ENCODE assay signal across 8 mouse cellular contexts in genomic region chr14:25497596-25497995, GRCm38 (mm10). TPM values are rescaled to one million over a fixed set of nuclear protein-coding genes. Genes with fewer than 3 reads are reported as not detected.
DNase-seq lines count a peak whose midpoint lies in the region; ATAC-seq and TF ChIP-seq lines count a peak whose summit lies in the region.

No protein-coding gene starts in this region.

- peaks cover 72% of the 10 kb centered on the region for H3K4me1 ChIP-seq in liver, postnatal 0 days (ENCODE audit: insufficient read depth)
- peaks cover 99% of the 10 kb centered on the region for H3K4me1 ChIP-seq in liver, embryonic 12.5 days
- peaks cover 73% of the 10 kb centered on the region for H3K4me1 ChIP-seq in embryonic facial prominence, embryonic 15.5 days
- H3K4me1 ChIP-seq in heart, embryonic 14.5 days (ENCODE audit: control insufficient read depth in 2 of 2, insufficient read depth in 2 of 2, low read length in 2 of 2) = peaks cover 69 to 92% of the 10 kb centered on the region in 2 experiments
- peaks cover 59% of the 10 kb centered on the region for H3K4me1 ChIP-seq in limb, embryonic 14.5 days (ENCODE audit: control insufficient read depth, insufficient read depth, low read length)

- no peak for TF ChIP-seq POLR2A in limb, embryonic 14.5 days (IDR thresholded peaks at IDR 0.05; ENCODE audit: borderline replicate concordance, extremely low read depth, insufficient read depth, insufficient read length)

- no peaks in the 10 kb centered on the region for H3K9me3 ChIP-seq in liver, postnatal 0 days (ENCODE audit: low read length)
- H3K9me3 ChIP-seq in liver, embryonic 12.5 days (replicated peaks) = no peaks in the 10 kb centered on the region
- no peaks in the 10 kb centered on the region for H3K9me3 ChIP-seq in embryonic facial prominence, embryonic 15.5 days (replicated peaks)
- H3K9me3 ChIP-seq in heart, embryonic 14.5 days (ENCODE audit: control insufficient read depth, low read length) = no peaks in the 10 kb centered on the region
- H3K9me3 ChIP-seq in limb, embryonic 14.5 days (ENCODE audit: control insufficient read depth, low read length) = no peaks in the 10 kb centered on the region

- no peak for ATAC-seq in liver, postnatal 0 days
- ATAC-seq in liver, embryonic 12.5 days = no peak
- ATAC-seq in embryonic facial prominence, embryonic 15.5 days (ENCODE audit: insufficient number of reproducible peaks, low FRiP score, low TSS enrichment, low read depth) = peak; percentile 63; the same call in 1 of the 2 replicates
- no peak for ATAC-seq in heart, embryonic 14.5 days (ENCODE audit: insufficient number of reproducible peaks, insufficient read depth, low FRiP score, low read depth)
- ATAC-seq in limb, embryonic 14.5 days (ENCODE audit: low FRiP score, low read depth) = peak; percentile 35; the same call in 1 of the 2 replicates

- WGBS in liver, postnatal 0 days (ENCODE audit: insufficient replicate concordance) = 66% methylated on average over 8 of the region's 8 CpGs
- 65% methylated on average over 8 of the region's 8 CpGs for WGBS in liver, embryonic 12.5 days (ENCODE audit: insufficient replicate concordance)
- WGBS in embryonic facial prominence, embryonic 15.5 days = 22% methylated on average over 8 of the region's 8 CpGs
- WGBS in heart, embryonic 14.5 days = 21% methylated on average over 8 of the region's 8 CpGs
- 18% methylated on average over 8 of the region's 8 CpGs for WGBS in limb, embryonic 14.5 days

- peak overlapping the region; percentile 26; the same call in 1 of the 2 replicates for H3K9ac ChIP-seq in liver, postnatal 0 days (replicated peaks)
- no peak overlapping the region for H3K9ac ChIP-seq in liver, embryonic 12.5 days
- H3K9ac ChIP-seq in embryonic facial prominence, embryonic 15.5 days = no peak overlapping the region
- peak overlapping the region; percentile 42; the same call in 1 of the 2 replicates for H3K9ac ChIP-seq in heart, embryonic 14.5 days (ENCODE audit: low read length)
- H3K9ac ChIP-seq in limb, embryonic 14.5 days (ENCODE audit: low read depth, low read length, severe bottlenecking) = no peak overlapping the region

- DNase-seq in liver, postnatal 0 days = no peak
- no peak for DNase-seq in limb, embryonic 14.5 days (ENCODE audit: low spot score)
- DNase-seq in left cerebral cortex, adult 18-20 months (ENCODE audit: low spot score in 2 of 2) = no peak
- no peak for DNase-seq in spleen, postnatal 36 days (ENCODE audit: low spot score in 2 of 2)
- no peak for DNase-seq in natural killer cell, adult 2 months (ENCODE audit: low spot score in 2 of 2)

- peaks cover 2% of the 10 kb centered on the region for H3K36me3 ChIP-seq in liver, postnatal 0 days (replicated peaks; ENCODE audit: insufficient read depth, low read length)
- H3K36me3 ChIP-seq in liver, embryonic 12.5 days = peaks cover 1% of the 10 kb centered on the region
- H3K36me3 ChIP-seq in embryonic facial prominence, embryonic 15.5 days = peaks cover under 1% of the 10 kb centered on the region; the same call in 1 of the 2 replicates
- peaks cover 4% of the 10 kb centered on the region for H3K36me3 ChIP-seq in heart, embryonic 14.5 days (ENCODE audit: control insufficient read depth, insufficient read depth, low read length)
- peaks cover 9% of the 10 kb centered on the region; the same call in 1 of the 2 replicates for H3K36me3 ChIP-seq in limb, embryonic 14.5 days (ENCODE audit: control insufficient read depth, insufficient read depth, low read length)

- TF ChIP-seq CTCF in liver, postnatal 0 days (IDR thresholded peaks at IDR 0.05; ENCODE audit: low read depth) = no peak

- no peak for TF ChIP-seq EP300 in liver, postnatal 0 days (IDR thresholded peaks at IDR 0.05; ENCODE audit: low read depth)

- no peak overlapping the region for H3K4me3 ChIP-seq in liver, postnatal 0 days (ENCODE audit: low read depth, low read length)
- no peak overlapping the region for H3K4me3 ChIP-seq in liver, embryonic 12.5 days
- no peak overlapping the region for H3K4me3 ChIP-seq in embryonic facial prominence, embryonic 15.5 days (replicated peaks)
- no peak overlapping the region for H3K4me3 ChIP-seq in heart, embryonic 14.5 days (ENCODE audit: control insufficient read depth in 1 of 2, insufficient read depth in 1 of 2, low read depth in 1 of 2, low read length in 2 of 2)
- no peak overlapping the region for H3K4me3 ChIP-seq in limb, embryonic 14.5 days (replicated peaks; ENCODE audit: low read length)

- no peaks in the 10 kb centered on the region for H3K27me3 ChIP-seq in liver, postnatal 0 days (ENCODE audit: insufficient read depth, low read length)
- H3K27me3 ChIP-seq in liver, embryonic 12.5 days (replicated peaks) = no peaks in the 10 kb centered on the region
- H3K27me3 ChIP-seq in embryonic facial prominence, embryonic 15.5 days = no peaks in the 10 kb centered on the region
- no peaks in the 10 kb centered on the region for H3K27me3 ChIP-seq in heart, embryonic 14.5 days (ENCODE audit: control insufficient read depth, insufficient read depth, low read length)
- no peaks in the 10 kb centered on the region for H3K27me3 ChIP-seq in limb, embryonic 14.5 days (ENCODE audit: control insufficient read depth, insufficient read depth, low read length)

- peak overlapping the region; percentile 39; the same call in 1 of the 2 replicates for H3K27ac ChIP-seq in liver, postnatal 0 days (ENCODE audit: low read depth)
- H3K27ac ChIP-seq in liver, embryonic 12.5 days = no peak overlapping the region
- peak overlapping the region; percentile 58 for H3K27ac ChIP-seq in embryonic facial prominence, embryonic 15.5 days (replicated peaks)
- peak overlapping the region; percentile 42 to 73 for H3K27ac ChIP-seq in heart, embryonic 14.5 days (replicated peaks in 1 of 2; ENCODE audit: control insufficient read depth in 1 of 2, insufficient read depth in 1 of 2, low read depth in 2 of 2, low read length in 2 of 2)
- H3K27ac ChIP-seq in limb, embryonic 14.5 days (replicated peaks; ENCODE audit: low read depth, low read length) = peak overlapping the region; percentile 6

- no peak overlapping the region for H3K4me2 ChIP-seq in liver, postnatal 0 days (ENCODE audit: low read depth, low read length)
- no peak overlapping the region for H3K4me2 ChIP-seq in liver, embryonic 12.5 days
- 0 out of 2 replicates have a peak overlapping the region, but pooled peaks have one; percentile 3 for H3K4me2 ChIP-seq in embryonic facial prominence, embryonic 15.5 days (replicated peaks)
- no peak overlapping the region for H3K4me2 ChIP-seq in heart, embryonic 14.5 days (ENCODE audit: low read length)
- no peak overlapping the region for H3K4me2 ChIP-seq in limb, embryonic 14.5 days (replicated peaks; ENCODE audit: low read depth, low read length, severe bottlenecking)

RNA-seq across cellular contexts. Expression of gene Zmiz1, which starts 38.6 kb away (rescaled TPM):
- 3.6 and 4.3 TPM in 2 replicates for polyA plus RNA-seq in liver, postnatal 0 days (2015; fragmentation: Nextera tagmentation; extraction: Ambion mirVana)
- 9.1 and 10.2 TPM in 2 replicates for polyA plus RNA-seq in liver, embryonic 12.5 days (2016; fragmentation: Nextera tagmentation; extraction: Ambion mirVana)
- 38.7 and 40.1 TPM in 2 replicates for polyA plus RNA-seq in embryonic facial prominence, embryonic 15.5 days (2015; fragmentation: Nextera tagmentation; extraction: Ambion mirVana)
- 27.7 and 31.3 TPM in 2 replicates for polyA plus RNA-seq in heart, embryonic 14.5 days (2014; fragmentation: Nextera tagmentation; extraction: Ambion mirVana)
- 81.2 and 117 TPM in 2 replicates for polyA plus RNA-seq in limb, embryonic 14.5 days (2012; rRNA removed)
- polyA plus RNA-seq in limb, embryonic 14.5 days (2014; fragmentation: Nextera tagmentation; extraction: Ambion mirVana) = 61.8 and 75.8 TPM in 2 replicates
- total RNA-seq in left cerebral cortex, adult 18-20 months (2021) = 100 to 1,000 TPM in 1 of 2 experiments, 10 to 100 TPM in 1; 89.2 to 100 TPM

Comparison
In these comparisons a context has a peak if more than half of its experiments do, and no peak if none do; other contexts are left out.
1. H3K9ac ChIP-seq: peak in liver, postnatal 0 days (single experiment) and heart, embryonic 14.5 days (single experiment); none in liver, embryonic 12.5 days (single experiment), embryonic facial prominence, embryonic 15.5 days (single experiment) and limb, embryonic 14.5 days (single experiment).
2. ATAC-seq: peak in embryonic facial prominence, embryonic 15.5 days (single experiment) and limb, embryonic 14.5 days (single experiment); none in liver, postnatal 0 days (single experiment), liver, embryonic 12.5 days (single experiment) and heart, embryonic 14.5 days (single experiment).